Mouse (Mus musculus): Measurements from ENCODE around the gene Mpzl1. TPM values are rescaled to one million over a fixed set of nuclear protein-coding genes. Genes with fewer than 3 reads are reported as not detected.
A peak's percentile ranks its signal among the peaks of the same experiment; 100 is the strongest.

The Mpzl1 gene
- polyA plus RNA-seq, 1 experiment, result 42.0 TPM

DNA sequence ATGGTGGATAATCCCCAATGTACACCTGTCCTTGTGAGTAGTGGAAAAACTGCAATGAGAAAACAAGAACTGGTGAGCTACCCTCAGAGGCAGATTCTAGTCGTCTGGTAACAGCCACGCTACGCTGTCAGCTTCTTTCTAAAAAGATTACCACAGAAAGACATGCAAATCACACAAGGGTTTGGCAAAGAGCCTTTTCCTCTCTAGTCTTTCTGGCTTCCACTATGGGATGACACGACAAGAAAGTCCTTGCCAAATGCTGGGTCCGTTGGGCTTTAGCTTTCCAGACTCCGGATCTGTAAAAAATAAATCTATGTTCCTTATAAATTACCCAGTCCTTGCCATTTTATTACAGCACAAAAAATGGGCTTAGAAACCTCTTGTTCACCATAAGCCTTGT lies 28.6 kb downstream of the Mpzl1 start:
- no peak for TF ChIP-seq CTCF (conservative IDR thresholded peaks at IDR 0.05; ENCODE audit: insufficient read depth, insufficient read length, low read depth, low read length)
- TF ChIP-seq POLR2A (IDR thresholded peaks at IDR 0.05; ENCODE audit: low read depth, low read length), result no peak
- DNase-seq, result no peak
- Histone ChIP-seq H3K4me3 (ENCODE audit: insufficient read depth, low read depth, low read length) (no peak overlapping the region), H3K27ac (ENCODE audit: insufficient read depth, low read depth, low read length) (no peak overlapping the region), H3K36me3 (ENCODE audit: control insufficient read depth, insufficient read depth, low read length) (no peaks in the 10 kb centered on the region), H3K27me3 (replicated peaks; ENCODE audit: control insufficient read depth, insufficient read depth, low read length) (no peaks in the 10 kb centered on the region), H3K4me1 (ENCODE audit: control insufficient read depth, insufficient read depth, low read length) (peaks cover 3% of the 10 kb centered on the region; the same call in 1 of the 2 replicates)
- 75% methylated on average over 6 of the region's 6 CpGs for WGBS

DNA sequence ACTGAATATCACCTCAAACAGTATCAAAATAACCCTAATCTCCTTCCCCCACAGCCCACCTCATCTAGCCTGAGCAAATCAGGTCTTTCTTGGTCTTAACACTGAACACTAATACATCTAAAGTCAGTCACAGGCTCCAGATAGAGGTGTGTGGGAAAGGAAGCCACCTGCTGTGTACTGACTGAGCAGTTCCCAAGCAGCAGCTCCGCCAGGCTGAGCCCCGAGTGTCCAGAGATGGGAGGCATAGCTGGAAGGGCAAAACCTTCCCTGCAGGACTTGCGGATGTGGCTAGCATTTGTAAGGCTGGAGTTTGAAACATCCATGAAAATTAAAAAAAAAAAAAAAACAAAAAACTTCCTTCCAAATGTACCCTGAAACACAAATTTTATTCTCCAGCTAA lies 29.2 kb downstream of the Mpzl1 start:
- WGBS, result 90% methylated on average over 3 of the region's 3 CpGs
- H3K27me3 ChIP-seq (replicated peaks; ENCODE audit: control insufficient read depth, insufficient read depth, low read length), result no peaks in the 10 kb centered on the region
- H3K27ac ChIP-seq (ENCODE audit: insufficient read depth, low read depth, low read length), result no peak overlapping the region
- TF ChIP-seq CTCF (conservative IDR thresholded peaks at IDR 0.05; ENCODE audit: insufficient read depth, insufficient read length, low read depth, low read length), result no peak
- no peak for TF ChIP-seq POLR2A (IDR thresholded peaks at IDR 0.05; ENCODE audit: low read depth, low read length)
- no peak overlapping the region for H3K4me3 ChIP-seq (ENCODE audit: insufficient read depth, low read depth, low read length)
- peaks cover 3% of the 10 kb centered on the region; the same call in 1 of the 2 replicates for H3K4me1 ChIP-seq (ENCODE audit: control insufficient read depth, insufficient read depth, low read length)
- no peak for DNase-seq
- H3K36me3 ChIP-seq (ENCODE audit: control insufficient read depth, insufficient read depth, low read length), result no peaks in the 10 kb centered on the region

DNA sequence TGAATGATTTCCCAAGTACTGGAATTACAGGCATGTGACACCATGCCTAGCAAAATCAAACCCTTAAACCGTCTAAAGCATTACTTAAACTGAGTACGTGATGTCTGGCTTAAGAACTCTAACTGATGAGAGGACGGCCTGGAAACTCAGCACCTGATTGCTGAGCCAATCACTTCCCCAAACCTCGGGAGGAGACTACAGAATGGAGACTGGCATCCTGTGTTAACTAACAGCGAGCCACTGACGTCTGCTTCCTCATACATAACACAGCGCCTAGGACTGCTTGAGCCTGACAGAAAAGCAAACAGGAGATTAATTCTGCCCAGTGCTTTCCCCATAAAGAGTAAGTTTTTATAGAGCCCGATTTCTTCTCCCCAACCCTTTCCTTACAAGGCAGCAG lies 30.1 kb downstream of the Mpzl1 start:
- H3K36me3 ChIP-seq (ENCODE audit: control insufficient read depth, insufficient read depth, low read length), result no peaks in the 10 kb centered on the region
- no peak for TF ChIP-seq POLR2A (IDR thresholded peaks at IDR 0.05; ENCODE audit: low read depth, low read length)
- TF ChIP-seq CTCF (conservative IDR thresholded peaks at IDR 0.05; ENCODE audit: insufficient read depth, insufficient read length, low read depth, low read length), result no peak
- H3K4me3 ChIP-seq (ENCODE audit: insufficient read depth, low read depth, low read length), result no peak overlapping the region
- WGBS, result 76% methylated on average over 8 of the region's 8 CpGs
- H3K27me3 ChIP-seq (replicated peaks; ENCODE audit: control insufficient read depth, insufficient read depth, low read length), result no peaks in the 10 kb centered on the region
- H3K27ac ChIP-seq (ENCODE audit: insufficient read depth, low read depth, low read length), result no peak overlapping the region
- no peak for DNase-seq
- H3K4me1 ChIP-seq (ENCODE audit: control insufficient read depth, insufficient read depth, low read length), result no peaks in the 10 kb centered on the region; the same call in 1 of the 2 replicates

DNA sequence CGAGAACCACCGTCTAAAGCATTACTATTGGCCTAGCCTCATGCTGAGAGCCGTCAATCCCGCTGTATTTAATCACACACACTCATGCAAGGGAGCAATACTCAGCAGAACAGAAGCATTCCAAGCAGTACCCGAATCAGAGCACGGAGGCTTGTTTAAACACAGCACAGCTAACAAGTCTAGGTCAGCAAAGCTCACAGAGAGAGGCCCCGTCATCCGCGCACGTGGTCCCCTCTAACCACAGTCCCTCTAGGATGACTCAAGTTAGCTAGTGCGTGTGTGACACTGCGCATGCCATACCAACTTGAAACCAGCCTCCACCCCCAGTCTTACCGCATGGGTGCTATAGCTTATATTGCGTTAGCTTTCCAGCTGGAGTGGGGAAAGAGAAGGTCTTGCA lies 31.1 kb downstream of the Mpzl1 start:
- TF ChIP-seq POLR2A (IDR thresholded peaks at IDR 0.05; ENCODE audit: low read depth, low read length), result no peak
- TF ChIP-seq CTCF (conservative IDR thresholded peaks at IDR 0.05; ENCODE audit: insufficient read depth, insufficient read length, low read depth, low read length), result no peak
- no peaks in the 10 kb centered on the region; the same call in 1 of the 2 replicates for H3K4me1 ChIP-seq (ENCODE audit: control insufficient read depth, insufficient read depth, low read length)
- WGBS, result 94% methylated on average over 14 of the region's 14 CpGs
- no peak overlapping the region for H3K27ac ChIP-seq (ENCODE audit: insufficient read depth, low read depth, low read length)
- no peaks in the 10 kb centered on the region for H3K27me3 ChIP-seq (replicated peaks; ENCODE audit: control insufficient read depth, insufficient read depth, low read length)
- DNase-seq, result no peak
- H3K36me3 ChIP-seq (ENCODE audit: control insufficient read depth, insufficient read depth, low read length), result no peaks in the 10 kb centered on the region
- no peak overlapping the region for H3K4me3 ChIP-seq (ENCODE audit: insufficient read depth, low read depth, low read length)

DNA sequence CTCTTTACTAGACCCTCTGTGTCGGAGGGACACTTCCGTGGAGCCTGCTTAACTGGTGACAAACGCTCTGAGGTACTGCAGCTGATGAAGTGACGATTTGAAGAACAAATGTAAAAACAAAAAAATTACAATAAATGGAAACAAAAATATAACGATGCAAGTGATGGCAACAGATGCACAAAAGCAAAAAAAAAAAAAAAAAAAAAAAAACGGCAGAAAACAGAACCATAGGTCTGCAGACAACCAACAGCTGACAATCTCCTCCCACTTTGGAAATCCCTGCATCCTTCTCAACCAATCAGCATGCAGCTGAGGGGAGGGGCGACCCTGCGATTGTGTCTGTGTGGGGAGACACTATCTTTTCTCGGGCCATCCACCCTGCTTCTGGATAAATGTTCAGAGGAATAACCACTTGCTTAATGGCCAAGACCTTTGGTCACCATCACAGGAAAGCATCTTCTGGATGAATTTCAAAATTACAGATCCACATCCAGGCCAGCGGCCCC lies 32.5 kb downstream of the Mpzl1 start:
- H3K27me3 ChIP-seq (replicated peaks; ENCODE audit: control insufficient read depth, insufficient read depth, low read length), result no peaks in the 10 kb centered on the region
- no peak overlapping the region for H3K27ac ChIP-seq (ENCODE audit: insufficient read depth, low read depth, low read length)
- no peaks in the 10 kb centered on the region; the same call in 1 of the 2 replicates for H3K36me3 ChIP-seq (ENCODE audit: control insufficient read depth, insufficient read depth, low read length)
- no peak for DNase-seq
- WGBS, result 79% methylated on average over 10 of the region's 10 CpGs
- H3K4me3 ChIP-seq (ENCODE audit: insufficient read depth, low read depth, low read length), result no peak overlapping the region
- H3K4me1 ChIP-seq (ENCODE audit: control insufficient read depth, insufficient read depth, low read length), result no peaks in the 10 kb centered on the region; the same call in 1 of the 2 replicates
- no peak for TF ChIP-seq POLR2A (IDR thresholded peaks at IDR 0.05; ENCODE audit: low read depth, low read length)
- TF ChIP-seq CTCF (conservative IDR thresholded peaks at IDR 0.05; ENCODE audit: insufficient read depth, insufficient read length, low read depth, low read length), result no peak

DNA sequence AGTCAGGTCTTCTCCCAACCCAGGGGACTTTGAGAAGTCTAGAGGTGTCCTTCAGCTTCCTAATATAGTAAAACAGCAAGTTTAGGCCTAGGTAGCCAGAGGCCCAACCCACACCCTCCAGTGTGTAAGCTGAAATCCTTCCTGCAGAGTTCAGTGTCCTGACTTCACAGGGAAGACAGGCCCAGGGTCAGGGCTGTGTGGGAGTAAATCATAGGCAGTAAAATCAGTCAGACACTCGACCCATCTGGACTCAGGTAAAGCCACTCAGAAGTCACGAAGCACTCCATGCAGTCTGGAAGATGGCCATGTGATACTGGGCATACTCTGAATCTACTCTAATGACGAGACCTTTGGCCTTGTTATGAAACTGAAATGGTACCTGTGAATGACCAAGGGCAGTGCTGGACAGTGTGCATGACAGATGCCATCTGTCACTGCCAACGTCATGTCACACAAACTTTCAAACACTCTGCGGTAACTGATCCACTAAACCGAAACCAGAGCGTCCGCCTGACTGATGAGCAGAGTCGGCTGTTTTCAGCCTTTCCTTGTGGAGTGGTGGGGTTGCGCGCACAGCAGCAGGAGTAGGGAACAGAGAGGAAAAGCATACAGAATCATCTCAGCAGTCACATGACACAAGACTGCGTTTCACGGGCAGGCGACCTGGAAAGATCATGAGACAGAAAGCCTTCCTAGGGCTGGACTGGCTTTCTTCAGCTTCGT lies 39.5 kb downstream of the Mpzl1 start:
- DNase-seq, result peak; percentile 40
- no peak for TF ChIP-seq CTCF (conservative IDR thresholded peaks at IDR 0.05; ENCODE audit: insufficient read depth, insufficient read length, low read depth, low read length)
- TF ChIP-seq POLR2A (IDR thresholded peaks at IDR 0.05; ENCODE audit: low read depth, low read length), result no peak
- Histone ChIP-seq H3K27me3 (replicated peaks; ENCODE audit: control insufficient read depth, insufficient read depth, low read length) (no peaks in the 10 kb centered on the region), H3K27ac (ENCODE audit: insufficient read depth, low read depth, low read length) (no peak overlapping the region), H3K4me1 (ENCODE audit: control insufficient read depth, insufficient read depth, low read length) (peaks cover 6% of the 10 kb centered on the region; the same call in 1 of the 2 replicates), H3K36me3 (ENCODE audit: control insufficient read depth, insufficient read depth, low read length) (no peaks in the 10 kb centered on the region; the same call in 1 of the 2 replicates), H3K4me3 (ENCODE audit: insufficient read depth, low read depth, low read length) (0 out of 2 replicates have a peak overlapping the region, but pooled peaks have one; percentile 26)
- WGBS, result 53% methylated on average over 15 of the region's 15 CpGs

DNA sequence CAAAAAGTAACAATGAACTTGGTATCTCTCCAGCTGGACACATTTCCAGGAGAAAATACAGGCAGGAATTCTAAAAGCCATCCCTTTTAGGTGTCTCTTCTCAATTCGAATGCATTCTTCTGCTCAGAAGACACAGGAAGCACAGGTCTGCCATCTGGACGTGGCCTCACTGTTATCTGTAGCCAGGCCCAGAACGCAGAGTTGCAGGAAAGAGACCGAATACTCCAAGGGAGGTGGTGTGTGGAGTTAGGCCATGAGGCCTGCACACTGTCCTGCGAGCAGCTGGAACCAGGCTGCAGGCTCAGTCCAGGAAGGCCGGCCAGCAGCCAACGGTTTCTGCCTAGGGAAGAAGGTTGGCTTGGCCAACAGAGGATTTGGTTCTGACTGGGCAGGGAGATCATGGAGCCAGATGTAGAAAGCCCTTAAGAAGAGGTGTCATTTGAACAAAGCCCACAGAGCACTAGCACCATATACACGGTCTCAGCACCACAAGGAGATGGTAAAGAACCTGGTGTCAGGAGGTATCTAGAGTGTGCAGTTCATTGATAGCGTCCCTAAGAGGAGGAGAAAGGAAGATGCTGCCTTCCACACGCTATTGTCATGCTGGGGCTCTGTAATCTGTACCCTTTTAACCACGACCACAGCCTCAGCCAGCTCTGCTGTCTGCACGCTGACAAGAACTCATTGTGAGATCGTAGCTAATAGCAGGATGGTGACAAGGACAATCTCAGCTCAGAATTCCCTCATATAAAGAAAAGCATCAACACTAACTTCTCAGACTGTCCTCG lies 41.8 kb downstream of the Mpzl1 start:
- Histone ChIP-seq H3K4me1 (ENCODE audit: control insufficient read depth, insufficient read depth, low read length) (peaks cover 8% of the 10 kb centered on the region; the same call in 1 of the 2 replicates), H3K36me3 (ENCODE audit: control insufficient read depth, insufficient read depth, low read length) (no peaks in the 10 kb centered on the region), H3K27me3 (replicated peaks; ENCODE audit: control insufficient read depth, insufficient read depth, low read length) (no peaks in the 10 kb centered on the region), H3K4me3 (ENCODE audit: insufficient read depth, low read depth, low read length) (no peak overlapping the region), H3K27ac (ENCODE audit: insufficient read depth, low read depth, low read length) (no peak overlapping the region)
- 86% methylated on average over 14 of the region's 14 CpGs for WGBS
- DNase-seq, result no peak
- TF ChIP-seq CTCF (conservative IDR thresholded peaks at IDR 0.05; ENCODE audit: insufficient read depth, insufficient read length, low read depth, low read length) (no peak), POLR2A (IDR thresholded peaks at IDR 0.05; ENCODE audit: low read depth, low read length) (no peak)

Measured in kidney, adult 2 months (tissue).